Mouse (Mus musculus) midbrain, embryonic 16.5 days (tissue): ENCODE measurements around the gene Ntmt1. TPM values are rescaled to one million over a fixed set of nuclear protein-coding genes. Genes with fewer than 3 reads are reported as not detected.

ENCODE experiments used
- ATAC-seq: fragments of 200-750 bp; cut with Nextera tagmentation; 2 replicates; pipeline ENCODE4 v1.8.0; 2017; ENCODE audit warnings: moderate TSS enrichment
- H3K27ac ChIP-seq: fragments of 300-500 bp; sonication (generic); 2 replicates; pipeline ENCODE4 v1.5.1; 2014; ENCODE audit warnings: mild to moderate bottlenecking, low read length, mixed read lengths
- H3K27me3 ChIP-seq: fragments of 300-500 bp; sonication (generic); 2 replicates; pipeline ENCODE4 v1.6.1; 2014; ENCODE audit warnings: low read depth, low read length, mixed read lengths; ENCODE audit not compliant: control insufficient read depth, insufficient read depth
- H3K36me3 ChIP-seq: fragments of 300-500 bp; sonication (generic); 2 replicates; pipeline ENCODE4 v1.6.1; 2014; ENCODE audit warnings: mild to moderate bottlenecking, low read length, moderate library complexity, mixed read lengths; ENCODE audit not compliant: control insufficient read depth, insufficient read depth
- H3K4me1 ChIP-seq: fragments of 300-500 bp; sonication (generic); 2 replicates; pipeline ENCODE4 v1.6.1; 2014; ENCODE audit warnings: mild to moderate bottlenecking, low read length, mixed read lengths; ENCODE audit not compliant: control insufficient read depth, insufficient read depth
- H3K4me2 ChIP-seq: fragments of 300-500 bp; sonication (generic); 2 replicates; pipeline ENCODE4 v1.6.1; 2014; ENCODE audit warnings: mild to moderate bottlenecking, low read length, mixed read lengths
- H3K4me3 ChIP-seq: fragments of 300-500 bp; sonication (generic); 2 replicates; pipeline ENCODE4 v1.5.1; 2014; ENCODE audit warnings: low read depth, mild to moderate bottlenecking, low read length, moderate library complexity, mixed read lengths
- H3K9ac ChIP-seq: fragments of 300-500 bp; sonication (generic); 2 replicates; pipeline ENCODE4 v1.6.1; 2014; ENCODE audit warnings: low read depth, low read length, mixed read lengths
- H3K9me3 ChIP-seq: fragments of 300-500 bp; sonication (generic); replicated peaks from 2 replicates; pipeline ENCODE4 v1.6.1; 2014; ENCODE audit warnings: mild to moderate bottlenecking, low read length, mixed read lengths; ENCODE audit not compliant: control insufficient read depth, poor library complexity, severe bottlenecking
- WGBS: fragments of 180-500 bp; shearing (Covaris S2); extraction: QIAGEN DNeasy Blood & Tissue Kit; methylation state at CpG from one replicate; pipeline ENCODE4 v1.1.7; 2014; 5-methylcytosine and 5-hydroxymethylcytosine counted together
- polyA plus RNA-seq: library from polyadenylated mRNA; unstranded; fragments of >200 nt; fragmentation: Nextera tagmentation; extraction: Ambion mirVana; gene quantifications from 2 replicates; pipeline ENCODE4 v1.2.1, GENCODE M21; 2015

Gene Ntmt1
- polyA plus RNA-seq, 1 experiment from 2014 or later, result 105 TPM

DNA sequence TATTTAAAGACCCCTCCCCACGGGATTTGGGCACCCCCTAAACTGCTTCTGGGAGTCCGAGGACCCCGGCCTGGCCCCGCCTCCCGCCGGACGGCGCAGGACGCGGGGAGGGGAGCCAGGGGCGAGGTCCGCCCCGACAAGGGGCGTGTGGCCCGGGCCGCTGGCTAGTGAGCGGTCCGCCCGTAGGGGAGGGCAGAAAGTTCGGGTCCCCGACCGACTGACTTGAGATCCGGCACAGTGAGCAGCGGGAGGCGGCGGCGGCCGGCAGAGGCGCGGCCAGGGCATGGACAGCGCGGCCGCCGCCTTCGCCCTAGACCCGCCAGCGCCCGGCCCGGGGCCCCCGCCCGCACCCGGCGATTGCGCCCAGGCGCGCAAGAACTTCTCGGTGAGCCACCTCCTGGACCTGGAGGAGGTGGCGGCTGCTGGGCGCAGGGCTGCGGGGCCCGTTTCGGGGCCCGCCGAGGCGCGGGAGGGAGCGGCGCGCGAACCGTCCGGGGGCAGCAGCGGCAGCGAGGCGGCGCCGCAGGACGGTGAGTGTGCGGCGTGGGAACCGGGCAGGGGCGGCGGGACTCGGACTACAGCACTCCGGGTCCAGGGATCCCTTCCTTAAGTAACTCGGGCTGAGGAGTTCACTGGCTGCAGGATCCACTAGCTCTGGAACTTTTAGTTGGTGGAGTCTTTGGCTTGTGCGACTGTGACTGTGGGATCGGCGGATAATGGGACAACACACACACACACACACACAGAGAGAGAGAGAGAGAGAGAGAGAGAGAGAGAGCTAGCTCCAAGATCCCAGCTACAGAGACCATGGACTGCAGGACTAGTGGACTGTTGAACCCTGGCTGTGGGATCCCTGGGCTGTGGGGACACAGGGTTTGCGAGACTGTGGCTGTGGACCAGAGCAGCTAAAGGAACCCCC, 37.8 kb downstream of the Ntmt1 start:
- no peak for ATAC-seq
- H3K4me2 ChIP-seq, result peak overlapping the region; percentile 74
- 2% methylated on average over 52 of the region's 80 CpGs for WGBS

DNA sequence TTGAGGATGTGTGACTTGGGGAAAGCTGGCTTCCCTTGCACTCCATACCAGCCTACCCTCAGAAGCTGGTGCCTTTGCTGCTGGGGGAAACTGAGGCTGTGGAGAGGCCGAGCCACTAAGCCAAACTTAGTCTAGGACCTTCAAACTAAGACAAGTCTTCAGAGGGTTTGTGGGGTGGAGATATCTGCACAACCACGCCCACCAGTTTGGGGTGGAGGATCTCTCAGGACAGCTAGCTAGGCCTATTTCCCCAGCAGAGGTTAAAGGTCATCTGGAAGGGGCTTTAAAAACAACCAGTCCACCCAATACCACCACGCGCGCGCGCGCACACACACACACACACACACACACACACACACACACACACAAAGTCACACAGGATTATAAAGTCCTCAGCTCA, 38.6 kb downstream of the Ntmt1 start:
- Histone ChIP-seq H3K4me2 (no peak overlapping the region), H3K27me3 (peaks cover 19% of the 10 kb centered on the region), H3K9me3 (no peaks in the 10 kb centered on the region), H3K4me1 (peaks cover 7% of the 10 kb centered on the region), H3K9ac (no peak overlapping the region), H3K4me3 (no peak overlapping the region), H3K27ac (no peak overlapping the region), H3K36me3 (no peaks in the 10 kb centered on the region)
- no peak for ATAC-seq
- 88% methylated on average over 8 of the region's 8 CpGs for WGBS

More for the DNA sequence above, 37.8 kb downstream of the Ntmt1 start:
- H3K4me1 ChIP-seq, result peaks cover 7% of the 10 kb centered on the region
- H3K27me3 ChIP-seq, result peaks cover 19% of the 10 kb centered on the region
- no peaks in the 10 kb centered on the region for H3K36me3 ChIP-seq
- H3K27ac ChIP-seq, result no peak overlapping the region
- peak overlapping the region; percentile 40 for H3K4me3 ChIP-seq
- H3K9me3 ChIP-seq, result no peaks in the 10 kb centered on the region
- peak overlapping the region; percentile 57 for H3K9ac ChIP-seq

DNA sequence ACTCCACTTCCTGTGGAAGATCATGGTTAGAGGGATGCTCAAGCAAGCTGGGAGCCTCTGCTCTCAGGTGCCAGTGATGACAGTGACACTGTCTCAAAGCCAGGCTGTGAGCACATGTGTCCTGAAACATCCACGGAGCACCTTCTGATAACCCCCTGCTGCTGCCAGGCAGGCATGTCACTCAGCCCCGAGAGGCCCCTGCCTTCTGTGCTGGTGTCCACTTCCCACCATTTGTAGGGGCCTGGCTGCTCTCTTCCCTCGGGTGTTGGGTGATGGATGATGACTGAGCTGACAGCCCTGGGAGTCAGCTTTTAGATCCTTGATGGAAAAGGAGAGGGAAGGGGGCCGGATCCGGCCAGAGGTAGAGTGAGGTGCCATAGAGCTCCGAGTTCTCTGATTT, 39.1 kb downstream of the Ntmt1 start:
- Histone ChIP-seq H3K36me3 (no peaks in the 10 kb centered on the region), H3K4me2 (no peak overlapping the region), H3K9ac (no peak overlapping the region), H3K4me3 (no peak overlapping the region), H3K27me3 (peaks cover 19% of the 10 kb centered on the region), H3K4me1 (peaks cover 7% of the 10 kb centered on the region), H3K27ac (no peak overlapping the region), H3K9me3 (no peaks in the 10 kb centered on the region)
- ATAC-seq, result no peak
- WGBS, result 52% methylated on average over 6 of the region's 6 CpGs

DNA sequence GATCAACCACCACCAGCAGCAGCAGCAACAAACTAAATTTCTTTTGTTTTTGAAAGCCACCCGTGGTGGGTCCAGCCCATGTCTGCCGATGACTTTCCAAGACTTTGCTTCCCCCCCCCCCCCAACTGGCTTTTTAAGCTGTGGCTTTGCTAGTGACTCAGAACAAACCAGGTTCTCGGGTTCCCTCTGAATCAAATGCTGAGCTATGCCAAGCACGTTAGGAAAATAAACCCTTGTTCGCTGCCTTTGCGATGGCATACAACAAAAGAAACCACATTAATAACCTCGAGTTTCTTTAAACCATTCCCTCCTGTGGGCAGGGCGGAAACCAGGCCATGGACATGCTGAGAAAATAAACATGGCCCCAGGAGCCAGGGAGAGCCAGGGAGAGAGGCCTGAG, 40.6 kb downstream of the Ntmt1 start:
- H3K9ac ChIP-seq, result no peak overlapping the region
- ATAC-seq, result no peak
- peaks cover 10% of the 10 kb centered on the region for H3K4me1 ChIP-seq
- peaks cover 19% of the 10 kb centered on the region for H3K27me3 ChIP-seq
- no peaks in the 10 kb centered on the region for H3K36me3 ChIP-seq
- H3K9me3 ChIP-seq, result no peaks in the 10 kb centered on the region
- no peak overlapping the region for H3K27ac ChIP-seq
- H3K4me3 ChIP-seq, result no peak overlapping the region
- 58% methylated on average over 8 of the region's 8 CpGs for WGBS
- no peak overlapping the region for H3K4me2 ChIP-seq

DNA sequence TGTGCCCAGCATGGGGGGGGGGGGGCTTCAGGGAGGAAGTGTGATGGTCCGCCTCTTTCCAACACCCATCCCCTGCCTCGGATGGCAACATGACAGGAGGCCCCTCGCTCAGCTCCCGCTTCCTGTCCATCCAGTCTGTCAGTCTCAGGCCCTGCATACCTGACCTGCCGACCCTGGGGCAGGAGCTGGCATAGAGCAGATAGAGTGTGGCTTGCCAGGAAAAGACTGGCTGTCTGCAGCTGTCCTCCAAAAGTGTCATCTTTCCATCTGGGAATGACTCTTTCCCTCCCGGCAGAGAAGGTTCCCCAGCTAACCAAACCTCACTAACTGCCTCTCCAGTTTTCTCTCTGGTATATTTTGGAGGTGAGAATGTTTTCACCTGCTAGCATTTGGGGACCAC, 43.0 kb downstream of the Ntmt1 start:
- Histone ChIP-seq H3K27me3 (peaks cover 6% of the 10 kb centered on the region; the same call in 1 of the 2 replicates), H3K4me2 (no peak overlapping the region), H3K4me3 (no peak overlapping the region), H3K9me3 (no peaks in the 10 kb centered on the region), H3K27ac (no peak overlapping the region), H3K9ac (no peak overlapping the region), H3K36me3 (no peaks in the 10 kb centered on the region), H3K4me1 (peaks cover 3% of the 10 kb centered on the region)
- 82% methylated on average over 6 of the region's 6 CpGs for WGBS
- no peak for ATAC-seq

DNA sequence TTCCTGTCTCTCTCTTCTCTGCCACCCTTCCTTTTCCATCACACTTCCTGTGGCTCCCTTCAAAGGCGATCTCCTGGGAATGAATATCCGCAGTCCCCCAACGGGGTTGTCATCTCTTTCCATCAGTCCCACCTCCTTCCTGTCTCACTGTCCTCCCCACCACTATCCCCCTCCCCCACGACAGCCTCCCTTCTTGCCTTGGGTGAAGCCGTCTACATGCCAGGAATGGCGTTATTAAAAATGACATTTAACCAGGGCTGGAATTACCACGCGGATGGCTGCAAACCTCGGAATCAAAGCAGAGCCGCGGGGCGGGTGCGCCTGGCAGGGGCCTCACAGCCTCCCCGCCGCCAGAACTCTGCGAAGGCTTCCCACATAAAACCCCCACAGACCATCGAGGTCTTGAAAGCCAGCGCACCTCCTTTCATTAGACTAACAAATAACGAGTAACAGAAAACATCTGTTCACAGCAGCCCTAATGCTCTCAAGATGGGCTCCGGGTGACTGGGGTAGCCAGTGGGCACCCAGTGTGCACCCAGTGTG, 45.2 kb downstream of the Ntmt1 start:
- no peak overlapping the region for H3K9ac ChIP-seq
- no peak overlapping the region for H3K27ac ChIP-seq
- no peaks in the 10 kb centered on the region for H3K9me3 ChIP-seq
- H3K4me1 ChIP-seq, result peaks cover 9% of the 10 kb centered on the region
- ATAC-seq, result no peak
- H3K36me3 ChIP-seq, result no peaks in the 10 kb centered on the region
- 33% methylated on average over 20 of the region's 20 CpGs for WGBS
- H3K27me3 ChIP-seq, result no peaks in the 10 kb centered on the region
- no peak overlapping the region for H3K4me2 ChIP-seq
- no peak overlapping the region for H3K4me3 ChIP-seq

DNA sequence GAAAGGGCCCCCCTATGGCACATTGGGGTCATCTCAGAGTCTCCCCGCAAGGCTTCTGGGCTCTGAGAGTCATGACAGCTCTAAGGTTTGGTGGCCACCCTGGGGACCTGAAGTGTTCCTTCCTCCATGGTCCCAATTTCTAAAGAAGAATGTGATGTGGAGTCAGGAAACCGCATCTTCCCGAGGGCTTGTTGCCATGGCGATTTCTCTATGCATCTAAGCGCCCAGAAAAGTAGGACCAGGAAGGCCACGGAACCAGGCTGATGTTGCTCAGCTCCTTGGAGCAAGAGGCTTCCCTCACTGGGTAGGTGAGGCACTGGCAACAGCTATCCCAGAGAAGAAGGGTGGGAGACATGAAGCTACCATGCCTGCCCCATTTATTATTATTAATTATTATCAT, 49.5 kb downstream of the Ntmt1 start:
- H3K4me1 ChIP-seq, result peaks cover 9% of the 10 kb centered on the region
- no peaks in the 10 kb centered on the region for H3K36me3 ChIP-seq
- no peak overlapping the region for H3K4me2 ChIP-seq
- H3K9ac ChIP-seq, result no peak overlapping the region
- H3K27me3 ChIP-seq, result no peaks in the 10 kb centered on the region
- 50% methylated on average over 6 of the region's 6 CpGs for WGBS
- H3K9me3 ChIP-seq, result no peaks in the 10 kb centered on the region
- no peak for ATAC-seq
- H3K27ac ChIP-seq, result no peak overlapping the region
- H3K4me3 ChIP-seq, result no peak overlapping the region

DNA sequence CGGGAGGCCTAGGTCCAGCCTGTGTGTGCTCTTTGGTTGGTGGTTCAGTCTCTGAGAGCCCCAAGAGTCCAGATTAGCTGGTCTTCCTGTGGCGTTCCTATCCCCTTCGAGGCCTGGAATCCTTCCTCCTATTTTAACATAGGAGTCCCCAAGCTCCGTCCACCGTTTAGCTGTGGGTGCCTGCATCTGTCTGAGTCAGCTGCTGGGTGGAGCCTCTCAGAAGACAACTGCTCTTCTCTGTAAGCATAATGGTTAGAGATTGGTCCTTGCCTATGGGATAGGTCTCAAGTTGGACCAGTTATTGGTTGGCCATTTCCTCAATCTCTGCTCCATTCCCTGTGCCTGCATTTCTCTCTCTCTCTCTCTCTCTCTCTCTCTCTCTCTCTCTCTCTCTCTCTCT, 52.2 kb downstream of the Ntmt1 start:
- WGBS, result 73% methylated on average over 5 of the region's 5 CpGs
- no peaks in the 10 kb centered on the region for H3K9me3 ChIP-seq
- no peak overlapping the region for H3K9ac ChIP-seq
- no peak overlapping the region for H3K4me2 ChIP-seq
- H3K4me1 ChIP-seq, result peaks cover 7% of the 10 kb centered on the region
- H3K4me3 ChIP-seq, result no peak overlapping the region
- H3K27ac ChIP-seq, result no peak overlapping the region
- no peak for ATAC-seq
- H3K36me3 ChIP-seq, result no peaks in the 10 kb centered on the region
- peaks cover 3% of the 10 kb centered on the region; the same call in 1 of the 2 replicates for H3K27me3 ChIP-seq

DNA sequence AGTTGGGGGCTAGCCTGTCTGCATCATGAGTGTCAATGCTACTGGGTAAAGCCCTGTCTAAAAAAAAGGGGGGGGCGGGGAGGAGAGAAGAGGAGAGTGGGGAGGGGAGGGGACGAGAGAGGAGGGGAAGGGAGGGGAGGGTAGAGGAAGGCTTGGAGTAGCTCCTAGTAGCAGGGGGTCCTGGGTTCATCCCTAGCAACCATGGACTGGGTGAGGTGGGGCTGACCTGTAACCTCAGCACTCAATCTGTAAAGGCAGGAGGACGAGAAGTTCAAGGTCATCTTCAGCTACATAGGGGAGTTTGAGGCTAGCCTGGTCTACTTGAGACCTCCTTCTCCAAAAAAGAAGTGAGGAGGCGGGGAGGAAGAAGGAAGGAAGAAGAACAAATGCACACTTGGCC, 54.5 kb downstream of the Ntmt1 start:
- H3K27ac ChIP-seq, result no peak overlapping the region
- WGBS, result 49% methylated on average over 3 of the region's 4 CpGs
- ATAC-seq, result no peak
- H3K4me3 ChIP-seq, result no peak overlapping the region
- peaks cover 8% of the 10 kb centered on the region for H3K4me1 ChIP-seq
- no peaks in the 10 kb centered on the region for H3K9me3 ChIP-seq
- H3K4me2 ChIP-seq, result no peak overlapping the region
- no peak overlapping the region for H3K9ac ChIP-seq
- no peaks in the 10 kb centered on the region for H3K36me3 ChIP-seq
- peaks cover 3% of the 10 kb centered on the region; the same call in 1 of the 2 replicates for H3K27me3 ChIP-seq
